Mouse (Mus musculus): ENCODE data around the gene Dnpep. TPM values are rescaled to one million over a fixed set of nuclear protein-coding genes. Genes with fewer than 3 reads are reported as not detected.
A peak's percentile ranks its signal among the peaks of the same experiment; 100 is the strongest.

The Dnpep gene
- total RNA-seq, 2 experiments from 2014 or later = 39.4 to 46.7 TPM

DNA sequence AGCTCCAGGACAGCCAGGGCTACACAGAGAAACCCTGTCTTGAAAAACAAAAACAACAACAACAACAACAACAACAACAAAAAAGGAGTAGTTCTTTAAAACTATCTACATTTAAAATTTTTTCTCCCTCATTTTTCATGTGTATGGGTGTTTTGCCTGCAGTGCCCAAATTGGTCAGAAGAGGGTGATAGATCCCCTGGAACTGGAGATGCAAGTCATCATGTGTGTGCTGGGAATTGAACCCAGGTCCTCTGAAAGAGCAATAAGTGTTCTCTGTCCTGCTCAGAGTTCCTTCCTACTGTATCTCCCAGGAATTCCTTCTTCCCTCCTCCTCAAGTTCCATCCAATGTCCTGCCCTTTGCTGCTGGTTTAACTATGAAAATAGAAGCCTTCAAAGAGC is 9.7 kb upstream of the Dnpep start:
- no peak for DNase-seq

DNA sequence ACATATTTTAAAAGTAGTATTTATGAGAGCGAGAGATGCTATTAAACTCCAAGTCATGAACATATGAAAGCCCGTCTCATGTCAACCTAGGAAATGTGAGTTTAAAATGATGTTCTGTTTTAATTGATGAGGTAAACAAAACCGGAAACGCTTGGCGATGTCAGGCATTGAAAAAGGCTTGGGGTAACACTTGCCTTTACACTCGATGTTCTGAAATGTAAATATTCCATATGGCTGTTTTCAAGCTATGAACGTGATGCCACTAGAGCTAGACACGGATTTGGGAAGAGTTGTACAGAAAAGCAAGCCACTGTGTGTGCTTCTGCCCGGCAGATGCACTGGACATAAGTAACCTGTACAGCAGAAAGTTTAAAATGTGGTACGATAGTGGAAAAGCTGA is 1.4 kb upstream of the Dnpep start:
- no peak for DNase-seq

DNA sequence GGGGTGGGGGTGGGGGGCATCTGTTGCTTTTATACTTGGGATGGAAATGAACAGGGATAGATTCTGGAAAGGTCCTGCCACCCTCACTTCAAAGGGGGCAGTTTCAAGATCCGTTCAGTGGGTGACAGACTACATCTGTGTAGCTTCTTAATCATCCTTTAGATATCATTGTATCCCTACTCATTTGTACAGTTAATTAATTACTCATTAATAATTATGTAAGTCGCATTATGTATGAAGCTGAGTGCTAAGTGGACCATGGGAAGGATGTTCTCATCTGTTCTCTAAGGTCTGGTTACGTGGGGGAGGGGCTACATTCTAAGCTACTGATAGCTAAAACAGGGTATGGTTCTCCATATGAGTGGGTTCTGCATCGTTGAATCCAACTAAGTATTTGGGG is 946 bp upstream of the Dnpep start:
- DNase-seq = no peak

DNA sequence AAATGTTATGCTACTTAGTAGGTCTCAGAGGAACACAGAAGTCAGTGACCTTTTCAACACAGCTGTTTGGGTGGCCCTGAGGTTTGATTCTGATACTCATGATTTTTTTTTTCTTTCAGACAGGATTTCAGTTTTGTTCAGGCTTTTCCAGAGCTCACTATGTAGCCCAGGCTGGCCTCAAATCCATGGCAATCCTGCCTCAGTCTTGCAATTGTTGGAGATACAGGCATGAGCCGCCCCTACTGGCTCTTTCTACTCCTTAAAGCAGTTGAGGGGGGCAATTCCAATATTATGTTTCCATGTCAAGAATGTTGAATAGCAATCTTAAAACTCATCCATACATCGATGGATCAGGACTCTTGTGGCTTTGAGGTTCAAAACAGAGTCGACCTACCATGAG is 511 bp upstream of the Dnpep start:
- no peak for DNase-seq

DNA sequence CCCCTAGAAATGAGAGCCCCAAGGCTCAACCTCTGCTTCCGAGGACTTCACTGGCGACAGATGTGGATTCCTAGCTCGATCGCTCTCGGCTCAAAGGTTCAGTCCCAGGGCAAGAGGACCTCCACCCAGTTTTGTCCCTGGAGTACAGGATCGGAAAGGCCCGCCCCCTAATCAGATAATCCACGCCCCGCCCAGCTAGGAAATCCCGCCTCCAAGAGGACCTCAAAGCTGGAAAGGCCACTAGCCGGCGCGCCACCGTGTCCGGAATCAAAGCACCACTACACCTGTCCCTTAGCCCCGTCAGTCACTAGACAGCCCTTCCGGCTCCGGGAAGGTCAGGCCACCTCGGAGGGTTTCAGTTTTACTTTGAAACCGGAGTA is 939 bp downstream of the Dnpep start:
- peak in 1 of 2 experiments; percentile 72 for DNase-seq

DNA sequence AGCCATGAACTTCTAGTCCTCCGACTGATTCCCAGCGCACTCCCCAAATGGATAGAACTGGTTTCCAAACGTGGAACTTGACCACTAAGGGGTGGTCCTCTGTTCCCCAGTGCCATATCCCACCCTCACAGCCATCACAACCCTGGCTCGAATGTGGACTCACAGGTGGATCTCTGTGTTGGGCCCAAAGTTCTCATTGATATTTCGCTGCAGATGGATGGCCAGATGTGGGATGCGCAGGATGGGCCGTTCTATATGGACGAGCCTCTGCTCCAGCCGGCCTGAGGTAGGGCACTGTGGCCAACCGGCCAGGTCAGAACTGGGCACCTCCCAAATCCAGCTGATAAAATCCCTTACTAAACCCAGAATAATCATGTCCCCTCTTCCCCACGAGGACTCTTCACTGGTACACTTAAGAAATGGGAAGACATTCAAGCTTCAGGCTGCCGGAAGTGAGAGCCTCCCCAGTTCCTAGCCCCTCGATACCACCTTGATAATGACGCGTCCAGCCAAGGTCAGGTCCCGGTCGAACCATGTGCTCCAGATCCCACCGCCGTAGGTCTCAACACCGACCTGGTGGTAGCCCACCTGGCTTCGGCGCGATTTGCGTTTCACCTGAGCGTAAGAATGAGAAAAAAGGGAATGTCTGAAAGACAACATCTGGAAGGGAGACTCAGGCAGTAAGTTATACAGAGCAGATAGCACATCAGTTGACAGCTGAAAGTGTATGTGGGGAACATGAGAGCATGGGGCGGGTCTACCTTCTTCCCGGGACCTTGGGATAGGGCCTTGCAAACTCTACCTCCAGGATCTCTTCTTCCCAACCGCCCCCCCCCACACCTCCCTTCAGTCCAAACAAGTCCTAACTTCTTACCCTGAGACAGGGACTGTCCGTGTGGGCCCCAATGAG is 2.1 kb downstream of the Dnpep start:
- DNase-seq = no peak

DNA sequence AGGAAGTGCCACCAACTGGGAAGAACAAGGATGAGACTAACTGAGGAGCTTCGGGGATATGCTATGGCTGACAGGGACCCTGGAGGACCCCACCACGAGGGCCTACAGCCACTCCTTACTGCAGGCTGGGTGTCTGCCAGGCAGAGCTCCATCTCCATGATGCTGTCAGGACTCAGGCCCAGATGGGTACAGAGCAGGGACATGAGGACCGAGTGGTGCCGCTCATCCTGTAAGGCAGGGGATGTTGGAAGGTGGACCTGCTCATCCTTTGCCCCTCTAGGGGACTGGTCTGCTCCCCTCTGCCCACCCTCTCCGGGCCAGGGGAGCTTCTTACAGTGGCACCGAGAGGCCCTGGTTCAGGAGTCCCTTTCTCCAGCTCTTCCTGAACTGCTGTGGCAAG is 2.8 kb downstream of the Dnpep start:
- DNase-seq = no peak

DNA sequence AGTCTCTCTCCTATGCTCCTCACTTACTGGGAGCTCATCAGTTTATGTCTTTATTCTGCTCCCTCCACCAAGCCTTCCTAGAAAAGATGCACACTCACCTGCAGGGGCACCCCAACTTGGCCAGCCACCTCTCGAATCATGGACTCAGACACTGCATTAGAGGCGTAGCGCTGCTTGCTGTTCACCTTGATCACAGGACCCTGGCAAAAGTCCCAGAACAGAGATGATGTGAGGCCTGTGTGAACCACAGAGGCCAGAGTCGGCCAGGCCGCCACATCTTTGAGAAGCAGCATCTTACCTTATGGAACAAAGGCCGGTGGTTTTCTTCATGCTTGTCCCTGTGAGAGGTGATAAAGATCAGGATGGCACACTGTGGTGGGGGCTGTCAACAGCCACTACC is 6.1 kb downstream of the Dnpep start:
- no peak for DNase-seq

DNA sequence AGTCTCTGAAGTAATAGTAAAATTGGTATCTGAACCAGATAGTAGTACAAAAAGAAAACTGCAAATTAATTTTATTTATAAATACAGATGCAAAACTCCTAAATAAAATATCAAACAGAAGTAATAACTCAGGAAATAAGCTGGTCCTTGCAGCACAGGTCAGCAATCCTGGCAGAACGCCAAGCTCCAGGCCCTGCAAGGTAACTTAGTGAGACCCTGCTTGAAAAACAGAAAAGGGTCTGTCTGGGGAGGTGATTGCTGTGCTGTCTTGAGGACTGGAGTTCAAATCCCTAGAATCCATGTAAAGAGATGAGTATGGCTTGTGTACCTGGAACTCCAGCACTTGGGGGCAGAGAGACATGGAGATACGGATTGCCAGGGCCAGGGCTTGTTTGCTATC is 13.1 kb downstream of the Dnpep start:
- no peak for DNase-seq

DNA sequence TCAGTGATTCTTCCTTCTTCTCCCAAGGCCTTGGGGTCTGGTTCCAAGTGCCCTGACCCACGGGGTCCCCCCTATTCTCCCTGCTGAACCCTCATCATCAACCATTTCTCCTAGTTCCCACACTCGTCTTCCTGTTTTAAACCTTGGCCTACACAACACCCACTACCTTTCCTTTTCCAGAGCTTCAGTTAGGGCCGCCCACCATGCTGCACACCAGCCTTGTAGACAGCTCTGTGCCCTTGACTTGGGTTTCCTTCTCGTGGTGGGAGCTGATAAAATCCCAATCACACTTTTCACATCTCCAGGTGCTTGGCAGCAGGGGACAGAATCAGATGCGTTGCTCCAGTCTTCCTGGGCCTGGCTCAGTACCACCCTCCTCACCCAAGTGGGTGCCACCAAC is 23.5 kb downstream of the Dnpep start:
- no peak for DNase-seq

DNA sequence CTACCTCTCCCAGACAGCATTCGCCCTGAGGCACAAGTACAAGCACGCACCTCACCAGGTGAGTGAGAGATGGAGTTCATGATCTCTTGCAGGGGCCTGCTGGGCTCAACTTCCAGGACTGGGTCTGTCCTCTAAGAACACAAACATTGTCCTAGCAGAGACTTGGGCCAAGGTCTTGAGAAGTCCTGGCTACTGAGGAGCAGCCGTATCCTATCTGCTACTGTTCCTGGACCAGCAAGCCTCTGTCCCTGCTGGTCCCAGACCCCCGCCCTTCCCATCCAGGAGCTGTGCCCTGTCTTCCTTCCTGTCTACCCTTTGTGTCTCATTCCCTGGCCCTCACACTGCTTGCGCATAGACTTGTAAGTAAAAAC is 24.5 kb downstream of the Dnpep start:
- DNase-seq = no peak

DNA sequence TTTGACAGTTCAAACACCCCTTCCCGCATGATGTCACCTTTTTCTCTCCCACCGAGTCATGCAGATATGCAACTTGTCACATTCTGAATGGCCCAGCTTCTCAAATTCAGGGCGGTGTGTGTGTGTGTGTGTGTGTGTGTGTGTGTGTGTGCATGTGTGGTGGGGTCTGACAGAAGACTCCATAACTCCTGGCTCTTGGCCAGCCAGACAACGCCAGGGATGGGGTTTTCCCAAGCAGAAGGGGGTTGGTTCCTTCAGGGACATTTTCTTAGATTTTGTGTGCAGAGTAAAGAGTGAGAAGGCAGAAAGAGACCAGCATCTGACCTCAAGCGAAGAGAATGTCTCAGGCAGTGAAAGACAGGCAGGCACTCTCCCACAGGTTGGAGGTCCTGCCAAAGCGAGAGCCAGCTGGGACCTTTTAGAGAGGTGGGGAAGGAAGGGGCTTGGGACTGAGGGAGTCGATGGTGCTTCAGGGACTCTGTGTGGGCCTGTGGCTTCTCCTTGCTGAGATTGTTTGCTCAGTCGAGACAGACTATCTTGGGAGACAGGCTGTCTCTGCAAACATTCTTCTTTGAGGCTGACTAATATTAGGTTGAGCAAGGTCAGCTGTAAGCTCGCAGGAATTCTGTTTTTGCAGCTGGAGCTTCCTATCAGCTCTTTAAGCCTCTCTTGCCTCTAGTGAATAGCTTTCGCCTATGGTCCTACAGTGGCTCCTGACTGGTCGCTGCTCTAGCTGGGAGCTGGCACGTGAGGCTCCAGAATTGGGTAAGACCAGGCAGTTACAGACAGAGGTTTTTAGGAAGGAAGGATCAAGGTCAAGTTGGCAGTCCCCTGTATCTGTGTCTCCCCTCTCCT is 25.1 kb downstream of the Dnpep start:
- DNase-seq = no peak

DNA sequence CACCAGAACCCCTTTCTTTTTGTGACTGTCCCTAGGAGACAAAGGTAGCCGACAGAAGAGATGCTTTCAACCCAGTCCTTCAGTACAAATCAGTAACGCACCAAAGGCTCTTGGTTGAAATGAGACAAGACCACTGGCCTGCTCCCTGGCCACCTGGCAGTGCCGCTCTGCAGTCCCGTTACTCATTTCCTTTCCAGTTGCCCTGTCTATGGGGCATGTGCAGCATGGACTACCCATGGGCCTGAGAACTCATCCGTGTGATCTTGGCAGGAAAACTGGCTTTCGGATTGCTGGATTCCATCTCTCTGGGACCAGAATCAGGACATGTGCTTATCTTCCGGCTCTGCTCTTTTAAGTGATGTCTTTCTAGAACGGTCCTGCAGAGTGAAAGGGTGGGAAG is 26.5 kb downstream of the Dnpep start:
- DNase-seq = no peak

DNA sequence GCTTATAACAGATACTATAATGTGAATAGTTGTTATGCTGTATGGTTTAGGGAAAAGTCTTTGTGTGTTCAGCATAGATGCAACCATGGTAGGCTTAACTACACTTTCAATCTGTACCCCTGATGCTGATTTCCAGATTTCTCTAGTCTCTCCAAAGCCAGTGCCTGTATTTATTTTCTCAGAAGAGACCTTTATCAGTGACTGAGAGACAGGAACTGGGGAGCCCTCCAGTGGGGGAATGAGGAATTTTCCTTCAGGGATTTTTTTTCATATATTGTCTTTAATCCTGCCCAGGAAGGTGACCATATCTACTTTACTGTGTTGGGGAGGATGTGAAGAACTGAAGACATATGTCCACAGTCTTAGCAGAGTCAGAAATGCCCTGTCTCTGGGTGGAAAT is 27.2 kb downstream of the Dnpep start:
- DNase-seq = no peak

DNA sequence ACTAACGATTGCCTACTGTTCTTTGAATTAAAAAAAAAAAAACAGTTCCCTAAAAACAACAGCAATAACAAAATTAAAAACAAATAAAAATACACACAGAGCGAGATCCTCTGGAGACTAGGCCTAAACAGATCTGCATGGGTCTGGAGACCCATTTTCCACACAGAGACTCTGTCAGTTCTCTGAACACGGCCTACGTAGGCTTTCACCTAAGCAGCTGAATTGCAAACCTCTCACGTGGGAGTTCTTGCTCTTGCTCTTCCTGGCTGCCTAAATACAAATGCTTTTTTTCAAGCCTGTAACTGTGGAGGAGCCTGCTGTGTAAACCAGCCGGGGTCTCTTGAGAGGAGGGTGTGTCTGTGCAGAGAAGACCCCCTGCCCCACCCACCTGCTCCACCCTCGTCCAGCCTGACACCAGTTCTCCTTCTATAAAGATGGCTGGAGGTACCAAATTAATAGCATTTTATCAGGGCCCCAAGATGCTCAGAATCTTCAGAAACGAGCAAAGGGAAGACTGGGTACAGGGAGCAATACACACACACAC is 27.8 kb downstream of the Dnpep start:
- DNase-seq = no peak

DNA sequence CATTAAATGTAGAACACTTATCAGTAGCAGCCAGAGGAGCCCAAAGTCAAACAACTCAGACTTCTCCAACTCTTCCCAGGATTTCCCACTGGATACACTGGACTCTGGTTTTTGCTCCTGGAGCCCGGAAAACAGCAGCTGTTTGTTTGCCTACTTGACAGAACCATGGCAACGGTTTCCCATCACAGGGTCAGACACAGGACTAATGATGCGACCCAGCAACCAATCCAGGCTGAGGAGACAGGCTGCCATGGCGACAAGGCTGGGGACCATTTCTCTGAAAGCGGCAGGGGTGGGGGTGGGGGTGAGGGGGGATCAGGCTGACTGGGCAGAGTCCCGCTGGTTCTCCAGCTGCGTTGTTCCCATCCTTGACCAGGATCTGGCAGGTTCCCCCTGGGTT is 28.4 kb downstream of the Dnpep start:
- peak in 1 of 2 experiments; percentile 44 for DNase-seq

DNA sequence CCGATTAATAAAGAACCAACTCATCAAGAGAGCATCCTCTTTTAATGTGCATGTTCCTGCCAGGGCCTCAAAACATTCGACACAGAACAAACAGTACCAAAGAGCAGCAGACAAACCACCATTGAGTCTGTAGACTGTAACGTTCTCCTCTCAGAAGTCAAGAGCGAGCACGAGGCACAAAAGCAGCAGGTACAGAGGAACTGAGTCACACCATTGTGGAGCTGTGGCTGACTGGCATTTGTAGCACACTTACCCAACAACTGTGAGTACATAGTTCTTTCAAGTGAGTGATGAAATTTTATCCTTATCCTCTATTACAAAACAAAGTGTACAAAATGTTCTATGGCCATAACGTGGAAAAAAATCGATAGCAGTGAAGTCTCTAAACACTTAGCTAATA is 32.9 kb downstream of the Dnpep start:
- no peak for DNase-seq

DNA sequence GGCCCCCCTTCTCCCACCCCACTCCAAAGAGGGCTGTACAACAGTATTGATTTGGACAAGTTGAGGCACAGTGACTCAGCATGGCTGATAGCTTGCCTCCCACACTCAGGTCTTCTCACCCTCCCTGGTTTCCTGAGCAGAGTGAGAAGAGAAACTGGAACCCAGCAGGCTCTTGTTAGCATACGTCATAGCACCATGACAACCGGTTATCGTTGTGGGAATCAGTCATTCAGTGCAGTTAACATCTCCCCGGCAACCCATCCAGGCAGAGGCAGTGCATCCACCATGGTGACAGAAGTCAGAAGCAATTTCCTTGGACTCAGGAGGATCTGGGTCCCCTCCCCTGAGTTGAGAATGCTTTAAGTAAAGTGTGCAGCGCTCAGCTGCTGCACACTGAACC is 34.8 kb downstream of the Dnpep start:
- peak in 1 of 2 experiments; percentile 34 for DNase-seq

DNA sequence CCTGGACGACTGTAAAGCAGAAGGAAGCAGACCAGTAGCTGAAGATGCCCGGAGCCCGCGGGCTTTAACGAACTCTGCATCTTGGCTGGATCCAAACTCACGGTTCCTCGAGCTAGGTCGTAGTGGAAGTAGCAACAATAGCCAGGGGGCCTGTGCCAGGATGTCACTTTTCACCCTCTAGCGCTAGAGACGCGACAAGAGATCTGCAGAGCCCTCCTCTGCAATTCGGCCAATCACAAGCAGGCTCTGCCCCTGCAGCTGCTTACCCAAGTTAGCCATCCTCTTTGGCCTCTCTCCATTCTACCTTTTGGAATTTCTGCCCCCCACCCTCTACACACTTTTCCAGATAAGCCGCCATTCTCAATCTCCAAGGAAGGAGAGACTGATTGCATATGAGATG is 39.6 kb downstream of the Dnpep start, which contains the start of gene Resp18:
Gene Resp18 (minus strand): TSS at position 188 of the 400 bp plus-strand sequence.
- DNase-seq = no peak

DNA sequence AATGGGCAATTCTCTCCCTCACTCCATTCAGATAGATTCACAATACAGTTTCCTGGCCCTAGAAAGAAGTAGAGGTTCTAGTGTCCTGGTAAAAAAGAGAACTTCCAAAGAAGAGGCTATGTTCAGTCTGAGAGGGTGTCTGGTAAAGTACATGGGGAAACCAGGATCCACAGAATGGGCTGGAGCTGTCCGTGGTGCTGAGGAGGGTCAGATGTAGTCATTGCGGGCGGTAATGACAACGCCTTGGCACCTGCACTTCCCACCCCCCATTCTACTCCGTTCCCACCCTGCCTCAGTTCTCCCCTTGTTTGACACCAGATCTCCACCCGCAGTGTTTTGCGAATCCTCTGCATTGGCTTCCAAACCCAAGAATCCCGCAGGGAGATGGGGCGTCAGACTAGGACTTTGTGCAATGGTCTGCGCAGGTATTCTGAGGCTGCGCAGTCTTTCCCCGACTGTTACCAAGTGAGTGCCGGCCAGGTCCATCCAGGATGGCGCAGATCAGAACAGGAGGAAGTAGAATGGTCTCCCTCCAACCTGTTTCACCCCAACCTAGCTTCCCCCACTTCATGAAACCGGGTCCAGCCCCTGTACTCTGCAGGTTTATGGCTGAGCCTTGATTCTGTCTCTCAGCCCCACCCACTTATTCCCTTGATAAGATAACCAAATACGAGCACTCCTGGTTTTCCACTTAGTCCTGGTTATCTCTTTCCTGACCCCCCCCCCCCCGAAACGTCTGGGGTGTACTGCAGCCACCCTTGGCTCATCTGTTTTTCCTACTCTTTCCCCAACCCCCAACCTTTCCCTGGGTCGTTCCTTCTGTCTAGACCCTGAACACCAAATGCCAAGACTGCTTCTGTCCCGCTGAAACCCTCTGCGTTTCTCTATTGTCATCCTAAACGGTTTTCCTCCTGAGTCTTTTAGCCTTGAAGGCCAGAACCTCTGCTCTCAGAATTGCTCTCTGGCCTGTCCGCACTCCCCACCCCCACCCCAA is 40.3 kb downstream of the Dnpep start:
- DNase-seq = no peak

DNA sequence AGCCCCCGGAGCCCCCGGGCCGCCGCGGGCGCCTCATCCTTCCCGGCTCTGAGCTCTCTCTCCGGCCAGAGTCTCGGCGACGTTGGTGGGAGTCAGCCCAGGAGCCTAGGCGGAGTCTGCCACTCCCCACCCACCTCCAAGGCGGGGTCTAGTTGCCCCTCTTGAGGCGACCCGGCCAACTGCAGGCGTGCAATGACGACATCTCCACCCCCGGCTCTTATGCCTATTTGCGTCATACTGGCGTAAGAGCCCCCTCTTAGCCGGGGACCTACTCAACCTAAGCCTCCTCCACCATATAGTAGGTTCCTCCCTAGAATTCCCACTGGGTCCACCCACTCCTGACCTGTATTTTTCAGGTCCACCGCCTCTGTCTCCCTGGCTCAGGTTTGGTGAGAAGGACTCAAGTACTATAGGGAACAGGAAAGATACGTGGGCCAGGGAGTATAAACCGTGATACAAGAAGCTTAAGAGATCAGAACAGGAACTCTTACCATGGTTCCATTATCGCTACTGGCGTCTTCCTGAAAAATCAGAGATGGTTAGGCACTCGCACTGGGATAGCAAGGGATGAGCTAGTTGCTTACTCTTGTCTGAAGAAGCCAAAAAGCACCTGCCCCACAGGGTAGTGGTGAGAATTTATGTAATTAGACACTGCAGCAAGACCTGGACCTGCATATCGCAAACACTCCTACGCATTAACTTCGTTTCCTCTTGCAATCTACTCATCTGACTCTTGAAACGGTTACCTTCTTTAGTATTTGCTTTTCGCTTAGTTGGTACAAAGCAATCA is 53.5 kb downstream of the Dnpep start, which contains the start of gene Ptprn:
Gene Ptprn (minus strand): TSS at position 412 of the 790 bp plus-strand sequence.
- DNase-seq = peak; percentile 68 to 74

Data from layer of hippocampus, postnatal 36 days (tissue).